Mouse (Mus musculus) liver, embryonic 12.5 days (tissue): Measurements from ENCODE around the gene Gm4881. TPM values are rescaled to one million over a fixed set of nuclear protein-coding genes. Genes with fewer than 3 reads are reported as not detected.
A peak's percentile ranks its signal among the peaks of the same experiment; 100 is the strongest.
"Not testable (repeated sequence)": the region's sequence is repeated elsewhere in the genome, so short reads cannot be mapped to it uniquely, and the experiment has no call there.

Experiments used
- ATAC-seq: fragments of 200-750 bp; cut with Nextera tagmentation; 2 replicates; pipeline ENCODE4 v1.8.0; 2017; ENCODE audit warnings: moderate number of reproducible peaks, mild to moderate bottlenecking, moderate library complexity
- H3K27ac ChIP-seq: fragments of 300-500 bp; sonication (generic); 2 replicates; pipeline ENCODE4 v1.5.1; 2016; ENCODE audit warnings: mild to moderate bottlenecking
- H3K27me3 ChIP-seq: fragments of 300-500 bp; sonication (generic); replicated peaks from 2 replicates; pipeline ENCODE4 v1.6.1; 2016; ENCODE audit warnings: mild to moderate bottlenecking, moderate library complexity
- H3K36me3 ChIP-seq: fragments of 300-500 bp; sonication (generic); 2 replicates; pipeline ENCODE4 v1.6.1; 2016; ENCODE audit warnings: mild to moderate bottlenecking, moderate library complexity
- H3K4me1 ChIP-seq: fragments of 300-500 bp; sonication (generic); 2 replicates; pipeline ENCODE4 v1.6.1; 2016
- H3K4me2 ChIP-seq: fragments of 300-500 bp; sonication (generic); 2 replicates; pipeline ENCODE4 v1.6.1; 2016; ENCODE audit warnings: mild to moderate bottlenecking, moderate library complexity
- H3K4me3 ChIP-seq: fragments of 300-500 bp; sonication (generic); 2 replicates; pipeline ENCODE4 v1.5.1; 2016; ENCODE audit warnings: mild to moderate bottlenecking, moderate library complexity
- H3K9ac ChIP-seq: fragments of 300-500 bp; sonication (generic); 2 replicates; pipeline ENCODE4 v1.6.1; 2016; ENCODE audit warnings: mild to moderate bottlenecking, moderate library complexity
- H3K9me3 ChIP-seq: fragments of 300-500 bp; sonication (generic); replicated peaks from 2 replicates; pipeline ENCODE4 v1.6.1; 2016; ENCODE audit warnings: mild to moderate bottlenecking, moderate library complexity
- whole genome bisulfite sequencing: fragments of 180-500 bp; shearing (Covaris S2); methylation state at CpG from one replicate; pipeline ENCODE4 v1.1.7; 2016; ENCODE audit not compliant: insufficient replicate concordance; 5-methylcytosine and 5-hydroxymethylcytosine counted together
- polyA plus RNA-seq: library from polyadenylated mRNA; unstranded; fragments of >200 nt; fragmentation: Nextera tagmentation; extraction: Ambion mirVana; gene quantifications from 2 replicates; pipeline ENCODE4 v1.2.1, GENCODE M21; 2016

Gm4881 gene
- polyA plus RNA-seq, 1 experiment from 2014 or later, result not detected

DNA sequence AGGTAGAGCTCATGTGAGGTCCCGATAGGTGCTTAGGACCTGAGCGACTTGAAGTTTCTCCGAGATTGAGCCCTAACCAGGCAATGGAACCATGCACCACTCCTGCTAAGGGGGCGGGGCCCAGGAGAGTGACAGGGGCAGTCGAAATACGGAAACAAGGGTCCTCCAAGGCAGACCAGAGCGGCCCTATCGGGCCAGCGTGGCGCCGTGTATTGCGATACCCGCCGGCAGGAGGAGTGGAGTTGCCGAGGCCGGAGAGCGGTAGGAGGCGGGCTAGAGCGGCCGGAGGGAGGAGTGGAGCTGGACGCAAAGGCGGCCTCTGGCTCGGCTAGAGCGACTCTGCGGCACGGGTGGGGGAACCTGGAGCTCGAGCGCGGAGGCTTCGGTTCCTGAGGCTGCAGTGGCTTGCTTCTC, 40.2 kb downstream of the Gm4881 start:
- H3K4me3 ChIP-seq, result peak overlapping the region; percentile 76
- H3K27me3 ChIP-seq, result no peaks in the 10 kb centered on the region
- peak overlapping the region; percentile 91 for H3K4me2 ChIP-seq
- H3K9me3 ChIP-seq, result no peaks in the 10 kb centered on the region
- peaks cover 64% of the 10 kb centered on the region for H3K4me1 ChIP-seq
- H3K27ac ChIP-seq, result peak overlapping the region; percentile 90
- peak; percentile 94 for ATAC-seq
- peaks cover 17% of the 10 kb centered on the region for H3K36me3 ChIP-seq
- H3K9ac ChIP-seq, result peak overlapping the region; percentile 87
- 1% methylated on average over 30 of the region's 30 CpGs for WGBS

DNA sequence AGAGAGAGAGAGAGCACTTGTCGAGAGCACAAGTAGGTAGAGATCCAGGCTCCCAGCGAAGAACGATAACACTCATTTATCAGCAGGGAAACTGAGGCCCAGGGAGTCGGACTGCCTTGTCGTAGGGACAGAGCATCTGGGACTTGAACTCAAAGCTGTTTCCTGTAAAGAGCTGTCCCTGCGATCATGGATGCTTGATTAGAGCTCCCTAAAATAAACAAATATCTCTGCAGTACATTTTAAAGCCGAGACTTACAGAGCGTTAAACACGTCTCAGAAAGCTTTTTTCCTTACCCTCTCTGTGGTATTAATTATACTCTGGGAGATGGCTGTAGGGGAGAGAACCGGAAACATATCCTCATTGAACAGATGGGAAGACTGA, 40.9 kb downstream of the Gm4881 start:
- H3K4me2 ChIP-seq, result peak overlapping the region; percentile 91
- peak overlapping the region; percentile 76 for H3K4me3 ChIP-seq
- peaks cover 64% of the 10 kb centered on the region for H3K4me1 ChIP-seq
- H3K9me3 ChIP-seq, result no peaks in the 10 kb centered on the region
- ATAC-seq, result no peak
- peak overlapping the region; percentile 90 for H3K27ac ChIP-seq
- H3K9ac ChIP-seq, result peak overlapping the region; percentile 75
- peaks cover 11% of the 10 kb centered on the region for H3K36me3 ChIP-seq
- no peaks in the 10 kb centered on the region for H3K27me3 ChIP-seq
- 12% methylated on average over 10 of the region's 10 CpGs for WGBS

DNA sequence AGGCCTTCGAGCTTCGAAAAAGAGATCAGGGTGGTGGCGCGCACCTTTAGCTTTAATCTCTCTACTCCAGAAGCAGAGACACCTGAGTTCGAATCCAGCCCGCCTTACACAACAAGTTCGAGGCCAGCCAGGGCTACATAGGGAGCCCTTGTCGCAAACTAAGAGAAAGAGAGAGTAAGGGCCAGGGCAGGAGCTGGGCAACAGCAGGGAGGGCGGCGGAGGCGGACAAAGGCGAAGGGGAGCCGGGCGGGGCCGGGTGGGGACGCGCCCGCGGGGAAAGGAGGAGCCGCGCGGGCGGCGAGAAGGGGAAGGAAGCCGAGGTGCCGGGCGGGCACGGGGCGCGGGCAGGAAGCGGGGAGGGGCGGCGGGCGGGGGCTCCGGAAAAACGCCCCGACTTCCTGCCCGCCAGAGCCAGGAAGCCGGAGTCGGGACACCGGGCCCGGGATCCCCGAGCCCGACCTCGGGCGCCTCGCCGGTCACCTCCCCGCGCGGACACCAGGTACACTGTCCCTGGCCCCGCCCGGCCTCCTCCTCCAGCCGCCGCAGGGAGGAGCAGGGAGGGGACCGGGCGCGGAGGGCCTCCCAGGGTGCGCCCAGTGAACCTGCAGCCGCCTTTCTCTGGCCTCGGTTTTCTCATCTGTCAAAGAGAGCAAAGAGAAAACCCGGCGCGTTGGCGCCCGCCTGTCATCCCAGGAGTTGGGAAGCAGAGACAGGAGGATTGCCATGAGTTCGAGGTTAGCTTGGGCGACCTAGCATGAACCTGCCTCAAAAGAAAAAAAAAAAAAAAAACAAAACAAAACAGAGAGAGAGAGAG, 41.5 kb downstream of the Gm4881 start, which contains the start of gene Arhgef1:
Gene Arhgef1 (plus strand): TSS at position 283 of the 814 bp plus-strand sequence.
- peak; percentile 70 for ATAC-seq
- Histone ChIP-seq H3K4me1 (peaks cover 63% of the 10 kb centered on the region), H3K36me3 (peaks cover 5% of the 10 kb centered on the region), H3K27me3 (no peaks in the 10 kb centered on the region), H3K9me3 (no peaks in the 10 kb centered on the region), H3K27ac (peak within 1 kb of the TSS; percentile 90), H3K9ac (peak within 1 kb of the TSS; percentile 75), H3K4me3 (peak within 1 kb of the TSS; percentile 76), H3K4me2 (peak within 1 kb of the TSS; percentile 91)
- WGBS, result 2% methylated on average over 67 of the region's 68 CpGs

DNA sequence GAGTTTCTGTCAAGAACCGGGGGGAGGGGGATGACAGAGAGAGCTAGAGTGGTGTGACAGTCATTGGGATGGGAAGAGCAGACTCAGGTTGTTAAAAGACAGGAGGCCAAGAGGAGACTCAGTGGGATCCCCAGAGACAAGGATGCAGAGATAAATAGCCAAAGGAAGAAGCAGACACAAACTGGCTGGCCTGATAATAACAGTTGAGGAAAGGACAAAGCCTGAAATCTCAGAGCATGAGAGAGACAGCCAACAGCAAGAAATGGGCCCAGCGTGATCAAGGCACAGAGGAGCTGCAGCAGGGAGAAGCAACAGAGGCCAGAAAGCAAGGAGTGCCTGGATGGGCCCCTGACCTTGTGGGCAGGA, 42.0 kb downstream of the Gm4881 start:
- WGBS, result 13% methylated on average over 2 of the region's 2 CpGs
- Histone ChIP-seq H3K27ac (peak overlapping the region; percentile 90), H3K36me3 (no peaks in the 10 kb centered on the region), H3K4me1 (peaks cover 61% of the 10 kb centered on the region), H3K27me3 (no peaks in the 10 kb centered on the region), H3K4me2 (peak overlapping the region; percentile 91), H3K9ac (peak overlapping the region; percentile 75), H3K4me3 (peak overlapping the region; percentile 76), H3K9me3 (no peaks in the 10 kb centered on the region)
- no peak for ATAC-seq

DNA sequence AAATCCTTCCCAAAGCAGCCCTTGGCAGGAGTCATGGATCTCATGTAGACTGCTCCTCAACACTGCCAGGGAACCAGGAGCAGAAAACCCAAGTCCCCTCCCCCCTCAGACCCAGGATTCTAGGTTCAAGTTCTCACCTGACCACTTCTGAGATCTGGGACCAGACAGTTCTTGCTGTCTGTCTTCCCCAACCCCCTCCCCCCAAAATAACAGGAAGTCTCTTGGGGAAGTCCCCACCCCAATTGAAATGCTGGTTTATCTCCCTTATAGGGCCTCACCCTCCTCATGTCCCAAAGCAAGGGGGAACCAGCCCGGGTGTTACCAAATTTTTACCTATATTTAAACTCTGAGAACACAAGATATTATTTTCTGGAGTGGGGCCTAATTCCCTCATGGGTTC, 42.5 kb downstream of the Gm4881 start:
- Histone ChIP-seq H3K4me3 (peak overlapping the region; percentile 76), H3K9ac (peak overlapping the region; percentile 75; the same call in 1 of the 2 replicates)

DNA sequence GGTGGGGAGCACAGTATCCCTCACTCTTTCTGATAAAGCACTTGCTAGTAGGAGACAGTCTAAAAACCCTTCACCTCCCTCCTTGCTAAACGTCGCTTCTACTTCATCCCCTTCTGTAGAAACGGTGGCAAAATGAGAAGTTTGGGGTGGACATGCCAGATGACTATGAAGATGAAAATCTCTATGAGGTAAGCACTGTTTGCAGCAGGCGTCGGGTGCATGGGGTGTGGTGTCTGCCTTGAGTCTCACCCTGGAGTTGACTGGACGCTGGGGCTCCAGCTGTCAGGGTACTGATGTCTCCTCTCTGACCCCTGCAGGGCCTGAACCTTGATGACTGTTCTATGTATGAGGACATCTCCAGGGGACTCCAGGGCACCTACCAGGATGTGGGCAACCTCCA, 43.2 kb downstream of the Gm4881 start:
- ATAC-seq, result no peak
- no peaks in the 10 kb centered on the region for H3K36me3 ChIP-seq
- H3K27me3 ChIP-seq, result no peaks in the 10 kb centered on the region
- no peaks in the 10 kb centered on the region for H3K9me3 ChIP-seq
- no peak overlapping the region for H3K4me3 ChIP-seq
- H3K4me1 ChIP-seq, result peaks cover 51% of the 10 kb centered on the region
- H3K4me2 ChIP-seq, result no peak overlapping the region
- H3K27ac ChIP-seq, result peak overlapping the region; percentile 36
- H3K9ac ChIP-seq, result no peak overlapping the region
- WGBS, result 40% methylated on average over 6 of the region's 6 CpGs

More for the DNA sequence above, 42.5 kb downstream of the Gm4881 start:
- WGBS, result 7% methylated on average over 1 of the region's 1 CpGs
- peaks cover 58% of the 10 kb centered on the region for H3K4me1 ChIP-seq
- H3K9me3 ChIP-seq, result no peaks in the 10 kb centered on the region
- no peaks in the 10 kb centered on the region for H3K27me3 ChIP-seq
- peak overlapping the region; percentile 90 for H3K27ac ChIP-seq
- ATAC-seq, result no peak
- H3K4me2 ChIP-seq, result peak overlapping the region; percentile 91
- H3K36me3 ChIP-seq, result no peaks in the 10 kb centered on the region

DNA sequence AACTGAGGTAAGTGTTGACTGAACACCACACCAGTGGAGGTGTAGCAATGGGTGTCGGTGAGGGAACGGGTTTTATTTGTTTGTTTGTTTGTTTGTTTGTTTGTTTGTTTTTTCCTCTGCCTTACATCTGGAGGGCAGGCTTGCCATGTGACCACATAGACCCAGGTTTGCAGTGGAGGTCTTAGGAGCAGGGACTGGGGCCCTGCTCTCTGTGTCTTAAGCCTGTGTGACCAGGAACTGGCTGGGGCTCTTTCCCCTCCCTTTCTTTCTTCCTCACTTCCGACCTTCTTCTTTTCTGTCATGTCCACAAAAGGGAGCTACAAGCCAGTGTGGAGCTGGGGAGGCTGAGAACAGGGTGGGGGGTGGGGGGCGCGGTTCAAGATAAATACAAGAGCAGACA, 46.3 kb downstream of the Gm4881 start:
- 59% methylated on average over 5 of the region's 5 CpGs for WGBS
- H3K9me3 ChIP-seq, result no peaks in the 10 kb centered on the region
- no peak overlapping the region for H3K27ac ChIP-seq

DNA sequence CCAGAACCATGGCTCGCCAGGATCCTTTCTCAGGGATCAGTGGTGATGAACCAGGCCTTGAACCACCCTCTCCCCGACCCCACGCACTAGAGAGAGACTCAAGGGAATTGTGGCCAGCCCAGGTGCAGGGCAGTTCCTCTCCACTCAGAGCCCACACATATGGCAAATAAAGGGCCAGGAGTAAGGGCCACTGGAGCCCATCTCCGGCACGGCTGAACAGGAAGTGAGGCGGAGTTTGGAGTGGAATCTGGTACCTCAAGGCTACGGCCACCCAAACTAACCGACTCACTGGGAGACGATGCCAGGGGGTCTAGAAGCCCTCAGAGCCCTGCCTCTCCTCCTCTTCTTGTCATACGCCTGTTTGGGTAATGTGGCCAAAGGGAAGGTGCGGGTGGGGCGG, 47.1 kb downstream of the Gm4881 start, which contains the start of gene Cd79a:
Gene Cd79a (plus strand): TSS at position 158 of the 400 bp plus-strand sequence.
- no peak for ATAC-seq
- Histone ChIP-seq H3K4me1 (peaks cover 20% of the 10 kb centered on the region), H3K4me2 (no peak within 1 kb of the TSS), H3K27me3 (no peaks in the 10 kb centered on the region), H3K4me3 (no peak within 1 kb of the TSS), H3K9ac (no peak within 1 kb of the TSS), H3K36me3 (no peaks in the 10 kb centered on the region), H3K9me3 (no peaks in the 10 kb centered on the region), H3K27ac (no peak within 1 kb of the TSS)
- WGBS, result 62% methylated on average over 12 of the region's 12 CpGs

More for the DNA sequence above, 46.3 kb downstream of the Gm4881 start:
- Histone ChIP-seq H3K27me3 (no peaks in the 10 kb centered on the region), H3K4me3 (no peak overlapping the region), H3K4me2 (no peak overlapping the region), H3K36me3 (no peaks in the 10 kb centered on the region), H3K9ac (no peak overlapping the region), H3K4me1 (peaks cover 27% of the 10 kb centered on the region)
- ATAC-seq, result no peak

DNA sequence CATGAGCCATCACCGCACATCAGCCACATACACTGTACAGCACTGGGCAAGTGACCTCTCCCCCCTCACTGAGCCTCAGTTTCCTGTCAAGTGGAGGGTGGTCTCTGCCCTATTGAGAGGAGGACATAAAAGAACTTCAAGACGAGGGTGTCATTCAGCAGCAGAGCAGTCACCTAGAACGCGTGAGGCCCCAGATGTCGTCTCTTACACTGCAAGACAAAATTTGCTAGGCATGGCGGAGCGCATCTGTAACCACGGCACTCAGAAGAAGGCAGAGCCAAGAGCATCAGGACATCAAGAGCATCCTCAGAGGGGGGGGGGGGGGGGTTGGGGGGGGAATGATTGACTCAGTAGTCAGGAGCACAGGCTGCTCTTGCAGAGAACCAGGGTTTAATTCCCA, 48.0 kb downstream of the Gm4881 start:
- Histone ChIP-seq H3K4me1 (peaks cover 12% of the 10 kb centered on the region), H3K9ac (no peak overlapping the region), H3K4me3 (no peak overlapping the region), H3K27me3 (no peaks in the 10 kb centered on the region), H3K9me3 (no peaks in the 10 kb centered on the region), H3K27ac (no peak overlapping the region), H3K4me2 (no peak overlapping the region), H3K36me3 (peaks cover 3% of the 10 kb centered on the region; the same call in 1 of the 2 replicates)
- no peak for ATAC-seq
- 70% methylated on average over 8 of the region's 8 CpGs for WGBS

DNA sequence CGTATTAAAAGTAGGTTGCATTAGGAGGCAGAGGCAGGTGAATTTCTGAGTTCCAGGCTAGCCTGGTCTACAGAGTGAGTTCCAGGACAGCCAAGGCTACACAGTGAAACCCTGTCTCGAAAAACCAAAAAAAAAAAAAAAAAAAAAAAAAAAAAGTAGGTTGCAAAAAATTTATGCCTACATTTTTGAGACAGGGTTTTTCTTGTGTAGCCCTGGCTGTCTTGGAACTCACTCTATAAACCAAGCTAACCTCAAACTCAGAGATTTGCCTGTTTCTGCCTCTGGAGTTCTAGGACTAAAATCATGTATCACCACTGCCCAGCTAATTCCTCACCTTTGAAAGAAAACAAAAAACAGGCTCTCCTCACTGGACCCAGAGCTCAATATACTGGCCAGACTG, 48.5 kb downstream of the Gm4881 start:
- not testable (repeated sequence) for ATAC-seq, H3K9ac ChIP-seq, H3K27ac ChIP-seq, H3K4me1 ChIP-seq, H3K36me3 ChIP-seq, H3K4me3 ChIP-seq, H3K9me3 ChIP-seq, H3K27me3 ChIP-seq, H3K4me2 ChIP-seq
- 73% methylated on average over 2 of the region's 2 CpGs for WGBS

DNA sequence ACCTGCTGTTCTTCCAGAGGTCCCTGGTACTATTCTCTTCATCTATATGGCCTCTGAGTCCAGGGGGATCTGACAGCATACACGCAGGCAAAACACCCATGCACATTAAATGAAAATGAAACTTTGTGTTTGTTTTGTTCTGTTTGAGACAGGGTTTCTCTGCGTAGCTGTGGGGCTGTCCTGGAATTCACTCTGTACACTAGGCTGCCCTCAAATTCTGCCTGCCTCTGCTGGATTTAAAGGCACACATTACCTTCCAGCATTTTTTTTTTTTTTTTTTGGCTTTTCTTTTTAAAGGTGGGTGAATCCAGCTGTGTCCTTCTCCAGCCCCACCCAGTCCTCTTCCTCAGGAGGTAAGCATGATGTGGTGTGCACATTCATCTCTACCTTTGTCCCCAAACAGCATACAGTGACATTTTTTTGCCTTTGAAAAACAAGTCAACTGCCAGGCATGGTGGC, 52.1 kb downstream of the Gm4881 start:
- 61% methylated on average over 2 of the region's 2 CpGs for WGBS

DNA sequence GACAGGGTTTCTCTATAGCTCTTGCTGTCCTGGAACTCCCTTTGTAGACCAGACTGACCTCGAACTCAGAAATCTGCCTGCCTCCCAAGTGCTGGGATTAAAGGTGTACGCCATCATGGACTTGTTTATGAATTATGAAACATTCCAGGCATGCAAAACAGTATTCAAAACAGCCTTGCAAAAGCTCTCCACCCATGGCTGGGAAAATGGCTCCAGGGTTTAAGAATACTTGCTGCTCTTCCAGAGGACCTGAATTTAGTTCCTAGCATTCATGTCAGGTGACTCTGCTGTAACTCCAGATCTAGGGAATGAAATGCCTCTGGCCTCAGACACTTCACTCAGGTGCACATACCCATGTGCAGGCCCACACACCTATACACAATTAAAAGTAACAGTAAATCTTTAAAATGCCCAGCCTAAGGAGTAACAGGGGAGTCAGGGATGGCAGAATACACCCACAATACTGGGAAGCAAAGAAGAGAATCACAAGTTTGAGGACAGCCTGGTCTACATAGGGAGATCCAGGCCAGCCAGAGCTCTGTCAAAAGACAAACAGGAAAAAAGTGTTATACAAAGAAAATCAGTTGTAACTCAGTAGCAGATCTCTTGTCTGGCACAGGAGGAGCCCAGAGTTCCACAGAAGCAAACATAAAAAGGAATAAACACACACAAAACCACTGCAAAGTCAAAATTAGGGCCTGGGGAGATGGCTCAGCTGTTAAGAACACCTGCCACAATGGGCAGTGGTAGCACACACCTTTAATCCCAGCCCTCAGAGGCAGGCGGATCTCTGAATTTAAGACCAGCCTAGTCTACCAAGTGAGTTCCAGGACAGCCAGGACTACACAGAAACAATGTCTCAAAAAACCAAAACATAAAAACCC, 52.8 kb downstream of the Gm4881 start:
- H3K9me3 ChIP-seq, result no peaks in the 10 kb centered on the region
- peaks cover 49% of the 10 kb centered on the region for H3K36me3 ChIP-seq
- H3K9ac ChIP-seq, result no peak overlapping the region
- 66% methylated on average over 3 of the region's 3 CpGs for WGBS
- H3K4me1 ChIP-seq, result peaks cover 27% of the 10 kb centered on the region
- ATAC-seq, result no peak
- peak overlapping the region; percentile 96 for H3K27ac ChIP-seq
- no peak overlapping the region for H3K4me2 ChIP-seq
- no peak overlapping the region for H3K4me3 ChIP-seq
- H3K27me3 ChIP-seq, result no peaks in the 10 kb centered on the region

More for the DNA sequence above, 52.1 kb downstream of the Gm4881 start:
- Histone ChIP-seq H3K9ac (no peak overlapping the region), H3K36me3 (peaks cover 43% of the 10 kb centered on the region), H3K27ac (peak overlapping the region; percentile 96), H3K9me3 (no peaks in the 10 kb centered on the region), H3K4me3 (no peak overlapping the region), H3K4me1 (peaks cover 21% of the 10 kb centered on the region), H3K27me3 (no peaks in the 10 kb centered on the region), H3K4me2 (no peak overlapping the region)
- ATAC-seq, result no peak
